ENCODE assay signal across 17 mouse cellular contexts in genomic region chr11:82626501-82627111, GRCm38 (mm10).
DNase-seq lines count a peak whose midpoint lies in the region; ATAC-seq lines count a peak whose summit lies in the region.
"Had no signal": no experiment of that assay in that cellular context is flagged by ENCODE, and none has a peak within 500 bp of the region (broad histone marks: within the 10 kb centered on the region; RNA-seq: fewer than 3 reads in every experiment).

No protein-coding gene starts in this region.

- no peak overlapping the region for H3K9ac ChIP-seq in midbrain, embryonic 11.5 days (ENCODE audit: low read length)
- H3K9ac ChIP-seq in midbrain, embryonic 13.5 days (replicated peaks) = no peak overlapping the region
- H3K9ac ChIP-seq: hindbrain, embryonic 14.5 days had no signal

- H3K27ac ChIP-seq in midbrain, embryonic 11.5 days (ENCODE audit: low read depth, low read length) = no peak overlapping the region
- no peak overlapping the region for H3K27ac ChIP-seq in midbrain, embryonic 13.5 days
- H3K27ac ChIP-seq: embryonic facial prominence, embryonic 10.5 days; heart, embryonic 10.5 days; hindbrain, embryonic 14.5 days had no signal

- no peak overlapping the region for H3K4me2 ChIP-seq in midbrain, embryonic 11.5 days
- no peak overlapping the region for H3K4me2 ChIP-seq in midbrain, embryonic 13.5 days (replicated peaks)
- H3K4me2 ChIP-seq: hindbrain, embryonic 14.5 days had no signal

- ATAC-seq in midbrain, embryonic 11.5 days (ENCODE audit: low FRiP score) = no peak
- ATAC-seq in midbrain, embryonic 13.5 days = no peak

- 42% methylated on average over 7 of the region's 7 CpGs for WGBS in midbrain, embryonic 11.5 days
- WGBS in midbrain, embryonic 13.5 days = 26% methylated on average over 7 of the region's 7 CpGs

- intact Hi-C loops in heart, postnatal 14 days (cut with DNase I) = no loop called here

- H3K4me3 ChIP-seq in midbrain, embryonic 11.5 days (ENCODE audit: low read depth, low read length) = no peak overlapping the region
- no peak overlapping the region for H3K4me3 ChIP-seq in midbrain, embryonic 13.5 days (replicated peaks)
- H3K4me3 ChIP-seq: embryonic facial prominence, embryonic 10.5 days; heart, embryonic 10.5 days had no signal

- no peaks in the 10 kb centered on the region for H3K36me3 ChIP-seq in midbrain, embryonic 11.5 days (ENCODE audit: control insufficient read depth, insufficient read depth, low read length)
- H3K36me3 ChIP-seq in midbrain, embryonic 13.5 days = no peaks in the 10 kb centered on the region
- H3K36me3 ChIP-seq: embryonic facial prominence, embryonic 10.5 days; heart, embryonic 10.5 days had no signal

- no peaks in the 10 kb centered on the region for H3K9me3 ChIP-seq in midbrain, embryonic 11.5 days (ENCODE audit: control insufficient read depth, low read length)
- H3K9me3 ChIP-seq in midbrain, embryonic 13.5 days = no peaks in the 10 kb centered on the region; the same call in 1 of the 2 replicates
- H3K9me3 ChIP-seq: embryonic facial prominence, embryonic 10.5 days; heart, embryonic 10.5 days had no signal

- H3K27me3 ChIP-seq in midbrain, embryonic 11.5 days (ENCODE audit: control insufficient read depth, insufficient read depth, low read length) = no peaks in the 10 kb centered on the region
- no peaks in the 10 kb centered on the region for H3K27me3 ChIP-seq in midbrain, embryonic 13.5 days

- no peaks in the 10 kb centered on the region for H3K4me1 ChIP-seq in midbrain, embryonic 11.5 days (ENCODE audit: control insufficient read depth, insufficient read depth, low read length)
- peaks cover 13% of the 10 kb centered on the region for H3K4me1 ChIP-seq in midbrain, embryonic 13.5 days (replicated peaks)
- H3K4me1 ChIP-seq: heart, embryonic 10.5 days had no signal

- DNase-seq in cerebellum, postnatal 10 days = peak; percentile 15 to 25
- DNase-seq in cerebellum, adult 11-12 months = no peak
- DNase-seq in heart, adult 11 months = peak; percentile 84
- DNase-seq in heart, postnatal 14 days = no peak
- peak; percentile 77 for DNase-seq in midbrain, embryonic 11.5 days (ENCODE audit: low spot score, missing footprints)
- DNase-seq in right cerebral cortex, postnatal 10 days (ENCODE audit: low spot score in 2 of 2) = peak; percentile 30 to 41
- DNase-seq in right cerebral cortex, adult 18-20 months = no peak
- DNase-seq: adrenal gland, postnatal 10 days; cerebellum, adult 18-20 months; cerebellum, adult 9-11 months; gastrocnemius, postnatal 36 days; heart, adult 18-20 months; heart, postnatal 10 days had no signal

Comparison
In these comparisons a context has a peak if more than half of its experiments do, and no peak if none do; other contexts are left out.
1. DNase-seq: peak in cerebellum, postnatal 10 days (2 of 2), heart, adult 11 months (single experiment), midbrain, embryonic 11.5 days (single experiment) and right cerebral cortex, postnatal 10 days (2 of 2); none in cerebellum, adult 11-12 months (single experiment), heart, postnatal 14 days (0 of 2) and right cerebral cortex, adult 18-20 months (single experiment).